In genomic region chr10:127512307-127512666, GRCm38 (mm10) we compare ENCODE assay signal across 10 mouse cellular contexts. TPM values are rescaled to one million over a fixed set of nuclear protein-coding genes. Genes with fewer than 3 reads are reported as not detected.
DNase-seq lines count a peak whose midpoint lies in the region; ATAC-seq and TF ChIP-seq lines count a peak whose summit lies in the region.
"Had no signal": no experiment of that assay in that cellular context is flagged by ENCODE, and none has a peak within 500 bp of the region (broad histone marks: within the 10 kb centered on the region; RNA-seq: fewer than 3 reads in every experiment).

No protein-coding gene starts in this region.

- no peak for ATAC-seq in heart, embryonic 15.5 days (replicated peaks; ENCODE audit: insufficient number of reproducible peaks, insufficient read depth, low FRiP score, low read depth)
- ATAC-seq in hindbrain, embryonic 12.5 days (ENCODE audit: low FRiP score): no peak
- ATAC-seq in midbrain, embryonic 11.5 days (ENCODE audit: low FRiP score): no peak

- peak overlapping the region; percentile 95 for H3K4me2 ChIP-seq in heart, embryonic 15.5 days
- H3K4me2 ChIP-seq in hindbrain, embryonic 12.5 days (replicated peaks): peak overlapping the region; percentile 75
- peak overlapping the region; percentile 72 for H3K4me2 ChIP-seq in midbrain, embryonic 11.5 days

- no peak for DNase-seq in heart, postnatal 25 days (ENCODE audit: low spot score)
- no peak for DNase-seq in midbrain, embryonic 11.5 days (ENCODE audit: low spot score, missing footprints)
- no peak for DNase-seq in ovary, postnatal 10 days (ENCODE audit: low spot score)
- no peak for DNase-seq in urinary bladder, postnatal 14 days (ENCODE audit: low spot score)
- DNase-seq in spleen, postnatal 4 days (ENCODE audit: low spot score in 2 of 2): no peak

- H3K9me3 ChIP-seq in heart, embryonic 15.5 days (replicated peaks): no peaks in the 10 kb centered on the region
- H3K9me3 ChIP-seq in hindbrain, embryonic 12.5 days (replicated peaks): no peaks in the 10 kb centered on the region
- no peaks in the 10 kb centered on the region for H3K9me3 ChIP-seq in midbrain, embryonic 11.5 days (ENCODE audit: control insufficient read depth, low read length)

- H3K4me3 ChIP-seq in heart, embryonic 15.5 days: peak overlapping the region; percentile 57
- peak overlapping the region; percentile 64 for H3K4me3 ChIP-seq in bone marrow macrophage, adult 2 months (ENCODE audit: insufficient read depth, low read length)
- peak overlapping the region; percentile 37 for H3K4me3 ChIP-seq in hindbrain, embryonic 12.5 days
- peak overlapping the region; percentile 34 for H3K4me3 ChIP-seq in midbrain, embryonic 11.5 days (ENCODE audit: low read depth, low read length)

- intact Hi-C loops in heart, postnatal 25 days (cut with DNase I): no loop called here

- 3% methylated on average over 7 of the region's 7 CpGs for WGBS in heart, embryonic 15.5 days
- WGBS in hindbrain, embryonic 12.5 days: 5% methylated on average over 7 of the region's 7 CpGs
- WGBS in midbrain, embryonic 11.5 days: 4% methylated on average over 7 of the region's 7 CpGs

- no peak for TF ChIP-seq CTCF in bone marrow macrophage, adult 2 months (IDR thresholded peaks at IDR 0.05; ENCODE audit: low read depth, low read length)

- TF ChIP-seq POLR2A in bone marrow macrophage, adult 2 months (IDR thresholded peaks at IDR 0.05; ENCODE audit: borderline replicate concordance, low read depth, low read length): no peak

- peaks cover 79% of the 10 kb centered on the region for H3K27me3 ChIP-seq in heart, embryonic 15.5 days
- H3K27me3 ChIP-seq in hindbrain, embryonic 12.5 days: peaks cover 71% of the 10 kb centered on the region
- H3K27me3 ChIP-seq in midbrain, embryonic 11.5 days (ENCODE audit: control insufficient read depth, insufficient read depth, low read length): peaks cover 60% of the 10 kb centered on the region

- H3K36me3 ChIP-seq in heart, embryonic 15.5 days: no peaks in the 10 kb centered on the region
- no peaks in the 10 kb centered on the region for H3K36me3 ChIP-seq in hindbrain, embryonic 12.5 days
- H3K36me3 ChIP-seq in midbrain, embryonic 11.5 days (ENCODE audit: control insufficient read depth, insufficient read depth, low read length): no peaks in the 10 kb centered on the region

- H3K27ac ChIP-seq in heart, embryonic 15.5 days: no peak overlapping the region
- no peak overlapping the region for H3K27ac ChIP-seq in bone marrow macrophage, adult 2 months (ENCODE audit: insufficient read depth, low read depth, low read length)
- peak overlapping the region; percentile 98 for H3K27ac ChIP-seq in hindbrain, embryonic 12.5 days
- H3K27ac ChIP-seq in midbrain, embryonic 11.5 days (ENCODE audit: low read depth, low read length): peak overlapping the region; percentile 62

- peaks cover 83% of the 10 kb centered on the region for H3K4me1 ChIP-seq in heart, embryonic 15.5 days (replicated peaks)
- peaks cover 15% of the 10 kb centered on the region for H3K4me1 ChIP-seq in bone marrow macrophage, adult 2 months (ENCODE audit: control insufficient read depth, insufficient read depth, low read length)
- peaks cover 87% of the 10 kb centered on the region for H3K4me1 ChIP-seq in hindbrain, embryonic 12.5 days
- peaks cover 75% of the 10 kb centered on the region for H3K4me1 ChIP-seq in midbrain, embryonic 11.5 days (ENCODE audit: control insufficient read depth, insufficient read depth, low read length)

- H3K9ac ChIP-seq in heart, embryonic 15.5 days: peak overlapping the region; percentile 20; the same call in 1 of the 2 replicates
- H3K9ac ChIP-seq in hindbrain, embryonic 12.5 days: peak overlapping the region; percentile 65
- H3K9ac ChIP-seq in midbrain, embryonic 11.5 days (ENCODE audit: low read length): peak overlapping the region; percentile 62

RNA-seq across cellular contexts. Expression of gene Ndufa4l2, which starts 2.5 kb away (rescaled TPM):
- 49.7 and 53.6 TPM in 2 replicates for polyA plus RNA-seq in heart, embryonic 15.5 days (2015; fragmentation: Nextera tagmentation; extraction: Ambion mirVana)
- total RNA-seq in heart, postnatal 25 days (2021): 10 to 100 TPM; 22.6 to 33.1 TPM
- not detected in 2 replicates for polyA plus RNA-seq in bone marrow macrophage, adult 2 months (2012; ENCODE audit: insufficient read depth, insufficient read length, missing spikeins)
- 7.7 and 8.4 TPM in 2 replicates for polyA plus RNA-seq in hindbrain, embryonic 12.5 days (2016; fragmentation: Nextera tagmentation; extraction: Ambion mirVana)
- 3.6 and 5.7 TPM in 2 replicates for polyA plus RNA-seq in midbrain, embryonic 11.5 days (2014; fragmentation: Nextera tagmentation; extraction: Ambion mirVana)
- total RNA-seq: common myeloid progenitor, adult 5-6 weeks had no signal

RNA-seq across cellular contexts. Expression of gene Shmt2, which starts 10.0 kb away (rescaled TPM):
- polyA plus RNA-seq in heart, embryonic 15.5 days (2015; fragmentation: Nextera tagmentation; extraction: Ambion mirVana): 89.8 and 106 TPM in 2 replicates
- 10 to 100 TPM; 44.3 TPM for total RNA-seq in heart, postnatal 25 days (2021)
- polyA plus RNA-seq in bone marrow macrophage, adult 2 months (2012; ENCODE audit: insufficient read depth, insufficient read length, missing spikeins): 21.0 and 22.8 TPM in 2 replicates
- 67.1 and 67.5 TPM in 2 replicates for polyA plus RNA-seq in hindbrain, embryonic 12.5 days (2016; fragmentation: Nextera tagmentation; extraction: Ambion mirVana)
- 68.8 and 74.8 TPM in 2 replicates for polyA plus RNA-seq in midbrain, embryonic 11.5 days (2014; fragmentation: Nextera tagmentation; extraction: Ambion mirVana)

RNA-seq across cellular contexts. Expression of gene Stac3, which starts 10.8 kb away (rescaled TPM):
- polyA plus RNA-seq in heart, embryonic 15.5 days (2015; fragmentation: Nextera tagmentation; extraction: Ambion mirVana): 0.62 and 1.1 TPM in 2 replicates
- total RNA-seq in heart, postnatal 25 days (2021): under 1 TPM; 0.22 to 0.70 TPM
- 1.5 and 2.7 TPM in 2 replicates for polyA plus RNA-seq in bone marrow macrophage, adult 2 months (2012; ENCODE audit: insufficient read depth, insufficient read length, missing spikeins)
- polyA plus RNA-seq in hindbrain, embryonic 12.5 days (2016; fragmentation: Nextera tagmentation; extraction: Ambion mirVana): 2.2 and 4.8 TPM in 2 replicates
- 0.10 and 0.14 TPM in 2 replicates for polyA plus RNA-seq in midbrain, embryonic 11.5 days (2014; fragmentation: Nextera tagmentation; extraction: Ambion mirVana)
- total RNA-seq: common myeloid progenitor, adult 5-6 weeks had no signal

RNA-seq across cellular contexts. Expression of gene Nxph4, which starts 22.1 kb away (rescaled TPM):
- 1.2 and 2.9 TPM in 2 replicates for polyA plus RNA-seq in heart, embryonic 15.5 days (2015; fragmentation: Nextera tagmentation; extraction: Ambion mirVana)
- under 1 TPM; 0.31 to 0.34 TPM for total RNA-seq in heart, postnatal 25 days (2021)
- polyA plus RNA-seq in bone marrow macrophage, adult 2 months (2012; ENCODE audit: insufficient read depth, insufficient read length, missing spikeins): not detected in 2 replicates
- polyA plus RNA-seq in hindbrain, embryonic 12.5 days (2016; fragmentation: Nextera tagmentation; extraction: Ambion mirVana): 101 and 109 TPM in 2 replicates
- 19.5 and 23.6 TPM in 2 replicates for polyA plus RNA-seq in midbrain, embryonic 11.5 days (2014; fragmentation: Nextera tagmentation; extraction: Ambion mirVana)
- total RNA-seq: common myeloid progenitor, adult 5-6 weeks; liver, adult 2 months had no signal
- polyA plus RNA-seq: liver, adult 2 months had no signal

Comparison
In these comparisons a context has a peak if more than half of its experiments do, and no peak if none do; other contexts are left out.
1. H3K27ac ChIP-seq: peak in hindbrain, embryonic 12.5 days (single experiment) and midbrain, embryonic 11.5 days (single experiment); none in heart, embryonic 15.5 days (single experiment) and bone marrow macrophage, adult 2 months (single experiment).
2. Peak in every context shown above with its lines, with median percentiles within 50 percentile points of each other: H3K4me2 ChIP-seq, H3K4me3 ChIP-seq and H3K9ac ChIP-seq.